Mouse (Mus musculus) liver, postnatal 0 days (tissue): ENCODE data around the gene Aurkb.
A peak's percentile ranks its signal among the peaks of the same experiment; 100 is the strongest.

Experiments
- CTCF ChIP-seq: sonication (generic); IDR thresholded peaks from 2 replicates; pipeline ENCODE4 v1.5.1; 2016; ENCODE audit warnings: antibody characterized with exemption, low read depth
- EP300 ChIP-seq: IDR thresholded peaks from 2 replicates; pipeline ENCODE4 v1.6.1; 2016; ENCODE audit warnings: antibody characterized with exemption, low read depth, mild to moderate bottlenecking

DNA sequence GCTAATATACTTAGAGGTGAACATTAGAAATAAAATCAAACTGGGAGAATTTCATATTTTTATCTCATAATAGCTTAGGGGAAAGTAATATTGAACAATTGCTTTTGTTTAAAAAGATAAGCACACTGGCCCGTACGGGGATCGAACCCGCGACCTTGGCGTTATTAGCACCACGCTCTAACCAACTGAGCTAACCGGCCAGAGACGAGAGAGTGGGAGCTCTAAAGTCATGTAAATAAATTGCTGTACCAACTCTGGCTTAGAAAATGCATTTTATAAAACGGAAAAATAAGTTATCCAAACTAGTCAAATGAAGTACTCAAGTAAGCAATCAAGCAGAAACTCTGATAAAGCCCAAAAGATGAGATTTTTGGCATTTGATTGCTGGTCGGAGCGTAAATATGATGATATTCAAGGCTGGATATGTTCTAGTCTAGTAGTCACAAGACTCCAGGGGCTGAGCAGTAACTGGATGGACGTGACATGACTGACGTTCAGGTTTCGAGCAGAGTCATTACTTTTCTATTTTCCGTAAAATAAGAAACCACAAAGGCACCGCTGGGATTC is 16.8 kb downstream of the Aurkb start:
- TF ChIP-seq CTCF: no peak
- 0 out of 2 replicates have a peak, but pooled peaks have one; percentile 43 for TF ChIP-seq EP300
